Mouse (Mus musculus) forebrain, postnatal 0 days (tissue): ENCODE measurements around the gene Tmem35b. TPM values are rescaled to one million over a fixed set of nuclear protein-coding genes. Genes with fewer than 3 reads are reported as not detected.
"Not testable (repeated sequence)": the region's sequence is repeated elsewhere in the genome, so short reads cannot be mapped to it uniquely, and the experiment has no call there.

Source experiments
- ATAC-seq: fragments of 200-750 bp; cut with Nextera tagmentation; 2 replicates; pipeline ENCODE4 v1.8.0; 2017; ENCODE audit warnings: mild to moderate bottlenecking, moderate library complexity
- DNase-seq: peaks from one replicate; pipeline ENCODE4 v3.0.0-alpha.2; 2015
- H3K27ac ChIP-seq: fragments of 300-500 bp; sonication (generic); 2 replicates; pipeline ENCODE4 v1.5.1; 2014; ENCODE audit warnings: low read depth, mild to moderate bottlenecking, antibody characterized with exemption, low read length, moderate library complexity, mixed read lengths
- H3K27me3 ChIP-seq: fragments of 300-500 bp; sonication (generic); 2 replicates; pipeline ENCODE4 v1.6.1; 2014; ENCODE audit warnings: mild to moderate bottlenecking, low read length, mixed read lengths; ENCODE audit not compliant: insufficient read depth
- H3K36me3 ChIP-seq: fragments of 300-500 bp; sonication (generic); 2 replicates; pipeline ENCODE4 v1.6.1; 2014; ENCODE audit warnings: mild to moderate bottlenecking, moderate library complexity; ENCODE audit not compliant: insufficient read depth
- H3K4me1 ChIP-seq: fragments of 300-500 bp; sonication (generic); 2 replicates; pipeline ENCODE4 v1.6.1; 2014; ENCODE audit warnings: antibody characterized with exemption; ENCODE audit not compliant: insufficient read depth
- H3K4me2 ChIP-seq: fragments of 300-500 bp; sonication (generic); 2 replicates; pipeline ENCODE4 v1.6.1; 2014; ENCODE audit warnings: low read depth, mild to moderate bottlenecking, moderate library complexity
- H3K4me3 ChIP-seq: fragments of 300-500 bp; sonication (generic); 2 replicates; pipeline ENCODE4 v1.5.1; 2014; ENCODE audit warnings: low read depth, low read length, mixed read lengths
- H3K9ac ChIP-seq: fragments of 300-500 bp; sonication (generic); 2 replicates; pipeline ENCODE4 v1.6.1; 2014; ENCODE audit warnings: mild to moderate bottlenecking
- H3K9me3 ChIP-seq: fragments of 300-500 bp; sonication (generic); 2 replicates; pipeline ENCODE4 v1.6.1; 2016; ENCODE audit warnings: low read length
- CTCF ChIP-seq: sonication (generic); IDR thresholded peaks from 2 replicates; pipeline ENCODE4 v1.5.1; 2016; ENCODE audit warnings: antibody characterized with exemption, control low read depth, low read depth
- WGBS: fragments of 180-500 bp; shearing (Covaris S2); extraction: QIAGEN DNeasy Blood & Tissue Kit; methylation state at CpG from one replicate; pipeline ENCODE4 v1.1.7; 2014; 5-methylcytosine and 5-hydroxymethylcytosine counted together
- polyA plus RNA-seq: library from polyadenylated mRNA; unstranded; fragments of >200 nt; fragmentation: Nextera tagmentation; extraction: Ambion mirVana; gene quantifications from 2 replicates; pipeline ENCODE4 v1.2.1, GENCODE M21; 2015
- total RNA-seq: library from RNA; depleted of rRNA; stranded (reverse); fragments of >200 nt; gene quantifications from 2 replicates; pipeline ENCODE4 v1.2.3, GENCODE M21; 2014

The Tmem35b gene
- total and polyA plus RNA-seq, 2 experiments from 2014 or later = 6.0 to 10.8 TPM

- ATAC-seq (no peak), DNase-seq (no peak)
- Histone ChIP-seq H3K4me3 (no peak overlapping the region), H3K4me1 (no peaks in the 10 kb centered on the region), H3K4me2 (no peak overlapping the region), H3K9ac (no peak overlapping the region), H3K27ac (no peak overlapping the region), H3K27me3 (no peaks in the 10 kb centered on the region), H3K36me3 (0 out of 2 replicates have a peak, but pooled peaks cover 14% of the 10 kb centered on the region), H3K9me3 (no peaks in the 10 kb centered on the region)
- 93% methylated on average over 4 of the region's 4 CpGs for WGBS
- TF ChIP-seq CTCF = no peak
These were observed 28.4 kb upstream of the Tmem35b start for GRCm38 (mm10) chr4:127095090-127095489.

- H3K36me3 ChIP-seq = peaks cover 23% of the 10 kb centered on the region
- not testable (repeated sequence) for DNase-seq, H3K9me3 ChIP-seq, H3K4me3 ChIP-seq, H3K4me1 ChIP-seq, H3K4me2 ChIP-seq, H3K9ac ChIP-seq, H3K27ac ChIP-seq, ATAC-seq, H3K27me3 ChIP-seq
- WGBS = 92% methylated on average over 1 of the region's 2 CpGs
These were observed 23.9 kb upstream of the Tmem35b start for GRCm38 (mm10) chr4:127099552-127099951.

- no peak for DNase-seq
- Histone ChIP-seq H3K4me1 (no peaks in the 10 kb centered on the region), H3K4me3 (no peak overlapping the region), H3K27ac (no peak overlapping the region), H3K9ac (no peak overlapping the region), H3K27me3 (no peaks in the 10 kb centered on the region), H3K4me2 (no peak overlapping the region), H3K36me3 (peaks cover 37% of the 10 kb centered on the region), H3K9me3 (no peaks in the 10 kb centered on the region)
- no peak for ATAC-seq
- no peak for TF ChIP-seq CTCF
- WGBS = 96% methylated on average over 4 of the region's 4 CpGs
These were observed 15.9 kb upstream of the Tmem35b start for GRCm38 (mm10) chr4:127107566-127107965.

GRCm38 (mm10) chr4:127110570-127110969 is 12.9 kb upstream of the Tmem35b start:
- WGBS = 80% methylated on average over 4 of the region's 4 CpGs
- no peak for TF ChIP-seq CTCF
- ATAC-seq = no peak

GRCm38 (mm10) chr4:127124331-127124730 is 840 bp downstream of the Tmem35b start:
- H3K27ac ChIP-seq = no peak overlapping the region
- H3K4me3 ChIP-seq = no peak overlapping the region
- H3K9ac ChIP-seq = no peak overlapping the region
- no peak for ATAC-seq
- no peak for DNase-seq
- H3K27me3 ChIP-seq = no peaks in the 10 kb centered on the region
- no peaks in the 10 kb centered on the region for H3K4me1 ChIP-seq
- TF ChIP-seq CTCF = no peak
- H3K9me3 ChIP-seq = no peaks in the 10 kb centered on the region
- 88% methylated on average over 1 of the region's 1 CpGs for WGBS
- no peak overlapping the region for H3K4me2 ChIP-seq
- peaks cover 10% of the 10 kb centered on the region for H3K36me3 ChIP-seq

More at GRCm38 (mm10) chr4:127110570-127110969, 12.9 kb upstream of the Tmem35b start:
- H3K4me1 ChIP-seq = no peaks in the 10 kb centered on the region
- no peaks in the 10 kb centered on the region for H3K27me3 ChIP-seq
- H3K9me3 ChIP-seq = no peaks in the 10 kb centered on the region
- H3K4me3 ChIP-seq = no peak overlapping the region
- H3K27ac ChIP-seq = no peak overlapping the region
- no peak overlapping the region for H3K9ac ChIP-seq
- no peak for DNase-seq
- no peak overlapping the region for H3K4me2 ChIP-seq
- peaks cover 28% of the 10 kb centered on the region for H3K36me3 ChIP-seq

- Histone ChIP-seq H3K36me3 (peaks cover 9% of the 10 kb centered on the region), H3K4me1 (no peaks in the 10 kb centered on the region), H3K4me2 (peak overlapping the region; percentile 67), H3K9ac (peak overlapping the region; percentile 55), H3K9me3 (no peaks in the 10 kb centered on the region), H3K4me3 (peak overlapping the region; percentile 44), H3K27me3 (no peaks in the 10 kb centered on the region), H3K27ac (no peak overlapping the region)
- TF ChIP-seq CTCF = no peak
- peak; percentile 78 for DNase-seq
- peak; percentile 86 for ATAC-seq
- WGBS = 2% methylated on average over 35 of the region's 35 CpGs
These were observed 2.5 kb downstream of the Tmem35b start for GRCm38 (mm10) chr4:127125834-127126463.

- no peak overlapping the region for H3K4me2 ChIP-seq
- no peak overlapping the region for H3K9ac ChIP-seq
- H3K4me1 ChIP-seq = no peaks in the 10 kb centered on the region
- no peak for DNase-seq
- no peak overlapping the region for H3K4me3 ChIP-seq
- H3K27me3 ChIP-seq = no peaks in the 10 kb centered on the region
- no peak for ATAC-seq
- H3K36me3 ChIP-seq = no peaks in the 10 kb centered on the region
- no peaks in the 10 kb centered on the region for H3K9me3 ChIP-seq
- peak; percentile 38 for TF ChIP-seq CTCF
- 57% methylated on average over 1 of the region's 1 CpGs for WGBS
- no peak overlapping the region for H3K27ac ChIP-seq
These were observed 11.2 kb downstream of the Tmem35b start for GRCm38 (mm10) chr4:127134687-127135086.
